Mouse (Mus musculus) small intestine, adult 2 months (tissue): Measurements from ENCODE around the gene Wdfy4.

ENCODE experiments used
- CTCF ChIP-seq: fragments of 200-500 bp; IDR thresholded peaks from 2 replicates; pipeline ENCODE4 v1.5.1; 2012; ENCODE audit warnings: low read depth, mild to moderate bottlenecking, control low read depth, inconsistent platforms, low read length, moderate library complexity, mixed read lengths; ENCODE audit not compliant: insufficient replicate concordance, insufficient read length; ENCODE audit errors: extremely low read depth
- POLR2A ChIP-seq: fragments of 200-500 bp; IDR thresholded peaks from 2 replicates; pipeline ENCODE4 v1.6.1; 2012; ENCODE audit warnings: low read depth, mild to moderate bottlenecking, control low read depth, inconsistent platforms, low read length, moderate library complexity

GRCm38 (mm10) chr14:33146287-33146686 lies 39.0 kb downstream of the Wdfy4 start:
- peak; percentile 51; the same call in 1 of the 2 replicates for TF ChIP-seq CTCF
- TF ChIP-seq POLR2A: no peak
